Mouse (Mus musculus): ENCODE results near the gene Cacnb3.

The Cacnb3 gene

DNA sequence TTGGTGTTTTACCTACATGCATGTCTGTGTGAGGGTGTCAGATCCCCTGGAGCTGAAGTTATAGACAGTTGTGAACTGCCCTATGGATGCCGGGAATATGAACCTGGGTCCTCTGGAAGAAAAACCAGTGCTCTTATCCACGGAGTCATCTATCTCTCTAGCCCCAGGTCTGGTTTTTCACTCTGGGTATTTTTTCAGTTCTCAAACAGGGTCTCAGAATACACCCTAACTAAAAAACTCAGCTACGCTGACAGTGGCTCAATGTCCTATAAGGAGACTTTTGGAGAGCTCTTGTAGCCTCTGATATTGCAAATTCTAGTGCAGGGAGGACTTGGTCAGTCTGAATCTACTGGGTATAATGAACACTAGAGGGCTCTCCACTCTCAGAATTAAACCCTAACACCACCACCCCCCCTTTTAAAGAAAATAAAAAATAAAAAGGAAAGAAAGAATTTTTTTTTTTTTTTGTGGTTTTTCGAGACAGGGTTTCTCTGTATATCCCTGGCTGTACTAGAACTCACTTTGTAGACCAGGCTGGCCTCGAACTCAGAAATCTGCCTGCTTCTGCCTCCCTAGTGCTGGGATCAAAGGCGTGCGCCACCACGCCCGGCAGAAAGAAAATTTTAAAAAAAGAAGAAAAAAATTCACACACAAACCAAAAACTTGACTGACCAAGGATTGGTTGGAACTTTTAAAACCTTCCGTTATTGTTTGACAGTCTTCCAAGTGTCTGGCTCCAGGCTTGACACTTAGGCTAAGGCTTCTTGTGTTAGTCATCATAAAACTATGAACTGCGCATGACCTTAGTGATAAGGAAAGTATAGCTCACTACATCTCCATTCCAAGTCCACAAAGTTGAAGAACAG, 33.6 kb downstream of the Cacnb3 start:
- in situ Hi-C loops (cut with MboI; ENCODE audit: unreplicated experiment in 2 of 2), result loop anchor here in 1 of 2 experiments (5.0 kb wide), 1 partner anchor 138 kb away; no protein-coding TSS in a partner anchor

DNA sequence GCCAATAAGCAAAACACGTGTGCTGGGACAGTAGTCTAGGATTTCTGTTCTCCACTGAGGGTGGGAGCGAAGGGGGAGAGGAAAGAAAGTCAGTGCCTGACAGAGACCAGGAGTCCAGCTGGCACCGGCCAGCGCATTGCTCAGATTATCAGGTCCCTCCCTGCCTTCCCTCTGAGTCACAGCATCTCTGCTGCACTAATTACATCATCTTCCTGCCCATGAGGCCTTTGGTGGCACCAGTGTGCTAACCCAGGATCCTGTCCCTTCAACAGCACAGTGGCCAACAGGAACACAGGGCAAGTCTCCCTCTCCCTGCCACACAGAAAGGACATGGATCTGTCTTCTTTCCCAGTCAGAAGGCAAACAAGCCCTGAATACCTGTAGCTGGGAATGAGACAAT, 42.0 kb downstream of the Cacnb3 start:
- in situ Hi-C loops (cut with MboI; ENCODE audit: unreplicated experiment in 2 of 2), result no loop called here

DNA sequence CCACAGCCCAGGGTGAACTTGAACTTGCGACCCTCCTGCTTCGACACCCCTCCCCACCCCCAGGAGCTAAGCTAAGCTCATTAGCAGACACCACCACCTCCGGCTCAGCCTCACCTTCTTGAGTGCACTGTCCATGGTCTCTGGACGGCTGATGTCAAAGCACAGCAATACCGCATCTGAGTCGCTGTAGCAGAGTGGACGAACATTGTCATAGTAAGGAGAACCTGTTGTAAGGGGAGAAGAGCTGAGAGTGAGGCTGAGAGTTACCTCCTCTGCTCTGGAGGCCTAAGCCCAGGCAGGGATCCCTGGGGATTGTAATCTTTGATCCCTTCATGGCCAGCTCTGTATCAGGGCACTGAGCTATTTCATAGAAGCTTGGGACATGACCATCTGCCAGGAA, 43.1 kb downstream of the Cacnb3 start:
- in situ Hi-C loops (cut with MboI; ENCODE audit: unreplicated experiment in 2 of 2), result no loop called here

DNA sequence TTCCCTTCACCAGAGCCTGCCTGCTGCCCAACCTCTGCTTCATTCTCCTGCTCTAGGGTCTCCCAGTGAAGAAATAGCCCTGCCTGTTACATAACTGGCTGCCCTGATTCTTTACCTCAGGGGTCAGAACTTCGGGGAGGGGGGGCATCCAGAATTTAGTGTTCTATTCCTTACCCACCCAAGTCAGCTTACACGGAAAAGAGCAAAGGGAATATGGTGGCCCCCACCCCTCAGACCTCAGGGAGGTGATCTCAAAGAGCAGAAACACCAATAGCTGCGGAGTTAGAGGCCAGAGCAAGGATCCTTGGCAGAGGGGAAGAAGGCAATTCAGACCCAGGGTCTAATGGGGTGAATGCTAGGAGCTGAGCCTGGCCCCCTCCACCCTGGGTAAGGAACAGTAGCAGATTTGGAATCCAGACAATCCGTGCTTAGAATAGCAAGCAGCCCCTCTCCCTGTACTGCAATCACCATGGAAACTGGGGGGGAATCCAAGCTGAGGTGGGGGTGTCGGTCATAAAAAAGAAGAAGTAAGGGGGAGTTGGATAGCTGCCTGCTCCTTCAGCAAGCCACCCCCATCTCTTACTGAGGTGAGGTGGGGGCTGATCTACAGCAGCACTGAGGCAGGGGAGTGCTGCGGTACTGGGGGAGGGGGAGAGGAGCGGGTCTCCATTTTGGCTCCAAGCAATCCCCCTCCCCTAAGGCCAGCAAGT, 43.8 kb downstream of the Cacnb3 start:
- in situ Hi-C loops (cut with MboI; ENCODE audit: unreplicated experiment in 2 of 2), result no loop called here

DNA sequence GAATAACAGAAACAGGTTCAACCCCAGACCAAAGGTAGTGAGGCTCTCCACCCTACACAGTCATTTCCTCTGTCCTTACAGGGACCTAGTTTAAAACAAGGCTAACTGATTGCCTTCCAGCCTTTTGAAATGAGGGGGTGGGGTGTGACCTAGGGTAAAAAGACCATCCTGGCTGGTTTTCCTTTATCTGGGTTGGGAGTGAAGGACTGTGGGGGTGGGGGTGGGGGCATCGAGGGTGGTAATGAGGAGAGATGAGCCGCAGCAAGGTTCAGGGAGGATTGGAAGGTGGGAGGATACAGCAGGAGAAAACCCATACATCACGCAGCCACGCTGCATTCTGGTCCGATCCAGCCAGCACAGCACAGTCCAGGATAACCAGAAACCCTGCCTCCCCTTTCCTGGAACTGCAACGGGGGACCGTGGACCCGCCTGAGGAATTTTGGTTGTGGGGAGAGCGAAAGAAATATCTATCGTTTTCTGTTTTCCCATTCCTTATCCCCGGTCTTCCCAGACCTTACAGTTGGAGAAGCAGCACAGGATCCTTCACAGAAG, 44.4 kb downstream of the Cacnb3 start:
- in situ Hi-C loops (cut with MboI; ENCODE audit: unreplicated experiment in 2 of 2), result no loop called here

DNA sequence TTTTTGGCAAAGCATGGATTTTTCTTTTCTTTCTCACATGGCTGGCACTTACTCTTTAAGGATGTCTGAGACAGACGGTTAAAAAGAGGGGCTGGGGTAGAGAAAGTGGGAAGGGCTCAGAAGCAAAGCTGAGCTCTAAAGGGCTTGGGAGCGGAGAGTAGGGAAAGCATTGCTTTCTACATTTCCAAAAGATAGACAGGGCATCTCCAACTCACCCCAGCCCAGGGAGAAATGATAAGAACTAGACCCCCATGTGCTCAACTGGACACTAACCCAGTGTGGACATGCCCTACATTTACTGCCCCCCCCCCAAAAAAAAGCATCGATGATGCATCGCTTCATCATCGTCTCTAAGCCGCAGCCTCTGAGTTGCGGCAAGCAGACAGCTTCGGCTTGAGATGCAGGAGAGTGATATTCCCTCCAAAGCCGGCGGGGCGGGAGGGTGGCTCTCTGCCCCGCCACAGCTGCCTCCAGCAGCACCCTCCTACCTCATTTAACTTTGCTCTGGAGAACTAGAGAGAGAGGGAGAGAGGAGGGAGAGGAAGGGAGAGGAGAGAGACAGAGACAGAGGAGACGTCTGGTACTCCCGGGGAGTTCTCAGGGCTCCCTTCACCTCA, 45.1 kb downstream of the Cacnb3 start:
- in situ Hi-C loops (cut with MboI; ENCODE audit: unreplicated experiment in 2 of 2), result no loop called here

DNA sequence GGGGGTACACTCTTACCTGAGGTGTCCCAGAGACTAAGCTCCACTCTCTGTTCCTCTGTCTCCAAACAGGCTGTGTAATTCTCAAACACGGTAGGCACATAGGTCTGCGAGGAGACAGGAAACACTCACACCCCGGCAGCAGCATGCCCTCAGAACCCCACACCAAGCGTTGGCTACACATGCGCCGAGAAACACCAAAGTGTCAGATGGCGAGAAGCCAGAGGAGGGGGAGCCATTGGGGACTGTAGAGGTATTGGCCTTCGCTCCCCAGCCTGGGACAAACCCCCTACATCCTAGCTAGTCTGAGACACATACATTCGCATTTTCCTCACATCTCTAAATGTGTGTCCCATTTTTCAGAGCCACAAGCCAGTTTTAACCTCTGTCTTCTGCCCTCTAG, 45.8 kb downstream of the Cacnb3 start:
- in situ Hi-C loops (cut with MboI; ENCODE audit: unreplicated experiment in 2 of 2), result no loop called here

GRCm38 (mm10) chr15:98676940-98677728, 46.5 kb downstream of the Cacnb3 start, which contains the start of gene Rnd1:
Gene Rnd1, minus strand, starts transcription at chr15:98677461.
- in situ Hi-C loops (cut with MboI; ENCODE audit: unreplicated experiment in 2 of 2), result no loop called here

- in situ Hi-C loops (cut with MboI; ENCODE audit: unreplicated experiment in 2 of 2), result no loop called here
Observed at GRCm38 (mm10) chr15:98677977-98678376, 47.3 kb downstream of the Cacnb3 start.

GRCm38 (mm10) chr15:98680660-98681059, 50.0 kb downstream of the Cacnb3 start:
- in situ Hi-C loops (cut with MboI; ENCODE audit: unreplicated experiment in 2 of 2), result no loop called here

DNA sequence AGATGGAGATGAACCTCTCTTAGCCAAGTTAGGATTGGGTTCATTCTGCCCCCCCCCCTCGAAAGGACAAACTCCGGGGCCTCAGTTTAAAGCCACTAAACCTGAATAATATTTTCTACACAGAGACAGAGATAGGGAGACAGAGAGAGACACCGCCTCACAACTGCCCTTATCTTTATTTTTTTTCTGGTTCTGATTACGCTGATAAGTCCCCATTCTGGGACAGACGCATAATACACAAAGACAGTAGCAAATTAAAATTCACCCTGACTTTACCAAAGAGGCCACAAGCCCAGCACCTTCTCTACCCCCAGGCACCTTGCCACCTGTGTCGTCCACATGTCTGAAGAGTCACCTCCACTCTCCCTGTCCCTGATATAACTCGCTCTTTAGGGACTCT, 51.0 kb downstream of the Cacnb3 start:
- in situ Hi-C loops (cut with MboI; ENCODE audit: unreplicated experiment in 2 of 2), result no loop called here

- in situ Hi-C loops (cut with MboI; ENCODE audit: unreplicated experiment in 2 of 2), result no loop called here
Observed at GRCm38 (mm10) chr15:98683177-98683576, 52.5 kb downstream of the Cacnb3 start.

- in situ Hi-C loops (cut with MboI; ENCODE audit: unreplicated experiment in 2 of 2), result no loop called here
Observed at GRCm38 (mm10) chr15:98683746-98684145, 53.1 kb downstream of the Cacnb3 start.

DNA sequence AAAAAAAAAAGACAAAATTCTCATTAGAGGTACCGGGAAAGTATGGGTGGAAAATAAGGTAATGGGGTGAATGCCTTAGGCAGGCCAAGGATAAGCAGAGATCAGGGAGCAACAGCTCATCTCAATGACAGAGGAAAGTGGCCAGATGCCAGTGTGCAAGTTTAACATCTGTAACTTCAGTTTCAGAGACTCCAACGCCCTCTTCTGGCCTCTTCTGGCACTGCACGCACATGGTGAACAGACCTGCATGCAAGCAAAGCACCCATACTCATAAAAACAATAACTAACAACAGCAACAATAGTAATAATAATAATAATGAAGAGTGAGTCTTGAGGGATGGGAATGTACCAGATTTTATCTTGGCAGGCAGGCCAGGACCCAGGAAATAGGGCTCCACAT, 55.3 kb downstream of the Cacnb3 start:
- in situ Hi-C loops (cut with MboI; ENCODE audit: unreplicated experiment in 2 of 2), result no loop called here

DNA sequence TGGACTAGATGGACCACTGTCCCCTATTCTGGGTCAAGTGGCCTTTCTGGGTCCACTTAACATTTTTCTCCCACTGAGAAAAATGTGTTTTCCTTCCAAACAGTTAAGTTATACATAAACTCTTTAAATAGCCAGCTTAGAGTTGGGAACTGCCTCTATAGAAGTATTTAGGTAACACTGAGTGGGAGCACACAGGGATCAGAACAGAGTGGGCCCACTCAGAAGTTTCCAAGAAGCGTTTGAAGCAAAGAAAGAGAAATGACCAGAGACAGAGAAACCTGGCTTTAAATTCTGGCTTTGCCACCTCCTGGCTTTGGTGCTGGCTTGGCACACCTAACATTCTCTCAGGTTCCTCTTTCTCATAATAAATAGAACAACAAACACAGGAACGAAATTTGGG, 59.0 kb downstream of the Cacnb3 start:
- in situ Hi-C loops (cut with MboI; ENCODE audit: unreplicated experiment in 2 of 2), result no loop called here

DNA sequence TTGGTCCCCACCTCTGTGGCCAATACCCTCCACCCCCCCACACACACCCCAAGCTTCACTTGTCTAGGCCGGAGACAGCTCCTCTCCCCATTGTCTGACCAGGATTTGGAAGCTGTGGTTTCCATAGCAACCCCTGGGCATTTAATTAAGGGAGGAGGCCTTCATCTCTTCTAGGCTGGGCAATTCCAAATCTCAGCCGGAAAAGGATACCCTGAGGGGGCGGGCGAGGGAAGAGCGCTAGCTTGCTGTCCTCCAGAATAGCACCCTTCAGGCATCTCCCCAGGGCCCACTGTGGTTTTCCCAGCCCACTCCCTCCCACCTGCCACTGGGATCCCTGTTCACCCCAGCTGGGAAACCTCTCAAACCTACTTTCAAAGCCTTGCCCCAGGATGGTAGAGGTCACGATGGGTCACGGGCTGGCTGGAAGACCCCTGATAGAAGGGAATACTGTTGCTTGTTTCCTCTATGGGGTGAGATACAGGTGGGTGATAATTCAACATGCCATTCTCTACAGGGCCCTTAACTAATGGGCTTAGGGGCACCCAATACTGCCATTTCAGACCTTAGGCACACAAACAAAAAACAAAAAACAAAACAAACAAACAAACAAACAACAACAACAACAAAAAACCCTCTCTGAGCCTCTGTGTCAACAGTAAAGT, 61.0 kb downstream of the Cacnb3 start:
- in situ Hi-C loops (cut with MboI; ENCODE audit: unreplicated experiment in 2 of 2), result no loop called here

DNA sequence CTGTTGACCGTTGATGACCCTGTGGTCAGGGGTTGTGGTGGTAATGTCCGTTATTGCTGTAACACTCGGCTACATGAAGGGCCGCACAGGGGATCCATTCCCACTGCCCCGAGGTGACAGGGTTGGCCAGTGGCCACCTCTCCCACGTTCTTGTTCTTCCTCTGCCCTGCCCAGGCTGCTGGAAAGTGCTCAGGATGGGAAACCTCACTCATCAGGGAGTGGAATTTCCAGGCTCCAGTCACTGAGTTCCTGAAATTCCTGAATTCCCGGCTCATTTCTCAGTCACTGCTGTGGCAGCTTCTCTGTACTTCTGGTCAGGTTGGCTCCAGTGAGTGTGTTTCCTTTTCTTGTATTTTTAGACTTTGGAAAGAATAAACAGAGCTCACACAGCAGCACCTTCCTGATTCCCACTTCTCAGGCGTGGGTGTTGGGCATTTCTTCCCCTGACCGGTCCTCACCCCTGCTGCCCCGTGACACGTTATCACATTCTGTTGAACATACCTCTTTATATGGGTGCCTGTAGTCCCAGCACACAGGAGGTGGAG, 61.6 kb downstream of the Cacnb3 start:
- in situ Hi-C loops (cut with MboI; ENCODE audit: unreplicated experiment in 2 of 2), result no loop called here

Measured in v-Abl transformed pro-B cells (cell line).